Mouse (Mus musculus): ENCODE data around the gene Hyal1.

- TF ChIP-seq GATA1 (IDR thresholded peaks at IDR 0.05; ENCODE audit: low read length) (no peak), TAL1 (IDR thresholded peaks at IDR 0.05; ENCODE audit: low read length) (no peak)
Measured at GRCm38 (mm10) chr9:107555701-107556100, 21.0 kb upstream of the Hyal1 start.
